Mouse (Mus musculus): ENCODE data around the gene Cdc34. TPM values are rescaled to one million over a fixed set of nuclear protein-coding genes. Genes with fewer than 3 reads are reported as not detected.

Gene Cdc34
- total and polyA plus RNA-seq, 2 experiments from 2014 or later = 61.9 to 67.9 TPM

DNA sequence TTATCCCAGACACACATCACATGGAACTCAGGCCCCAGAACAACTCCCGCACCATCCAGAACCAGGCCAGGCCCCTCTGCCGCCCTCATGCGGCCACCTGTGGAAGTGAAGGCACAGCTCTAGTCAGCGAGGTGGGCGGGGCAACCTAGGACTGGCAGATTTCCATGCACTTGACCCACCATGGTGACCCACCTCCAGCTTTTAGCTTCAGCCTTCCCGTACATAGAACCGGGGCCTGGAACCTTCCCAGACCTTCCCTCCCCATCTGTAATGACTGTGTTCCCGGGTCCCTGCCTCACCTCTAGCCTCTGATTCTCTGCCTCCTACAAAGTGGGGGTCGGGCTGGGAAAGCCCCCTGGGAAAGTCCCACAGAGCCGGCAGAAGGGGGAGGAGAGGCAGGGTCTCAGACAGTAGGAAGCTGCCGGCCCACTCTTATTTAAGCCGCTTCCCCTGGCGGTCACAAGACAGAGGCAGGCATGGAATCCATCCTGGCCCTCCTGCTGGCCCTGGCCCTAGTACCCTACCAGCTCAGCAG is 17.8 kb upstream of the Cdc34 start, which contains the start of gene Madcam1:
Madcam1 (plus strand) TSS at position 429 of the 535 bp plus-strand sequence.
- Histone ChIP-seq H3K4me2 (ENCODE audit: low read depth) (no peak within 1 kb of the TSS), H3K9ac (no peak within 1 kb of the TSS), H3K27ac (ENCODE audit: low read depth, low read length) (no peak within 1 kb of the TSS), H3K4me1 (ENCODE audit: insufficient read depth) (peaks cover 7% of the 10 kb centered on the region; the same call in 1 of the 2 replicates), H3K9me3 (ENCODE audit: low read length) (no peaks in the 10 kb centered on the region), H3K27me3 (ENCODE audit: insufficient read depth, low read length) (no peaks in the 10 kb centered on the region), H3K4me3 (ENCODE audit: low read depth, low read length) (no peak within 1 kb of the TSS), H3K36me3 (ENCODE audit: insufficient read depth) (no peaks in the 10 kb centered on the region)
- TF ChIP-seq CTCF (IDR thresholded peaks at IDR 0.05; ENCODE audit: low read depth) = peak; percentile 89
- ATAC-seq (no peak), DNase-seq (peak; percentile 64)
- 10% methylated on average over 13 of the region's 13 CpGs for WGBS

DNA sequence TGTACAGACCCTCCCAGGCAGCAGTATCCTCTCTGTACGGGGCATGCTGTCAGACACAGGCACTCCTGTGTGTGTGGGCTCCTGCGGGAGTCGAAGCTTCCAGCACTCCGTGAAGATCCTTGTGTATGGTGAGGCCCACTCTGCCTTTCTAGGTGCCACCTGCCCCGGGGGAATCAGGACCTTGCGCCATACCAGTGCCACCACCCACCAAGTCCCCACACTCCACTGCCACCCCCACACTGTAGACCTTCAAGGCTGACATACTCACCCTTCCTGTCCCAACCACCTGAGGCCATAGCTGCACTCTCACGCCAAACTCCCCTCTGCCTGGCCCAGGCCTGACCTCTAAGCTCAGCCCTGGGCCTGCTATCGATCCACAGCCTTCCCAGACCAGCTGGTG is 16.9 kb upstream of the Cdc34 start:
- H3K27ac ChIP-seq (ENCODE audit: low read depth, low read length) = no peak overlapping the region
- H3K4me1 ChIP-seq (ENCODE audit: insufficient read depth) = peaks cover 7% of the 10 kb centered on the region; the same call in 1 of the 2 replicates
- 82% methylated on average over 8 of the region's 8 CpGs for WGBS
- no peak for TF ChIP-seq CTCF (IDR thresholded peaks at IDR 0.05; ENCODE audit: low read depth)
- no peaks in the 10 kb centered on the region for H3K36me3 ChIP-seq (ENCODE audit: insufficient read depth)
- no peak overlapping the region for H3K4me2 ChIP-seq (ENCODE audit: low read depth)
- no peak overlapping the region for H3K4me3 ChIP-seq (ENCODE audit: low read depth, low read length)
- ATAC-seq (no peak), DNase-seq (no peak)
- H3K27me3 ChIP-seq (ENCODE audit: insufficient read depth, low read length) = no peaks in the 10 kb centered on the region
- no peaks in the 10 kb centered on the region for H3K9me3 ChIP-seq (ENCODE audit: low read length)
- no peak overlapping the region for H3K9ac ChIP-seq

DNA sequence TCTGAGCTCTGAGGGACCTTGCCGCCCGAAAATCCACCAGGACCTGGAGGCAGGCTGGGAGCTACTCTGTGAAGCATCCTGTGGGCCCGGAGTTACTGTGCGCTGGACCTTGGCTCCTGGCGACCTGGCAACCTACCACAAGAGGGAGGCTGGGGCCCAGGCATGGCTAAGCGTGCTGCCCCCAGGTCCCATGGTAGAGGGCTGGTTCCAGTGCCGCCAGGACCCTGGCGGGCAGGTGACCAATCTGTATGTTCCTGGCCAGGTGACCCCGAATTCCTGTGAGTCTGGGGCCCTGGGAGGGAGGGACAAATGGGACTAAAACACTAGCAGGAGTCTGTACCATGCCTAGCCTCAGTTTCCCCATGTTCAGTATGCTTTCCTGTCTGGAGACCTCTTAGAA is 15.5 kb upstream of the Cdc34 start:
- no peak for ATAC-seq

DNA sequence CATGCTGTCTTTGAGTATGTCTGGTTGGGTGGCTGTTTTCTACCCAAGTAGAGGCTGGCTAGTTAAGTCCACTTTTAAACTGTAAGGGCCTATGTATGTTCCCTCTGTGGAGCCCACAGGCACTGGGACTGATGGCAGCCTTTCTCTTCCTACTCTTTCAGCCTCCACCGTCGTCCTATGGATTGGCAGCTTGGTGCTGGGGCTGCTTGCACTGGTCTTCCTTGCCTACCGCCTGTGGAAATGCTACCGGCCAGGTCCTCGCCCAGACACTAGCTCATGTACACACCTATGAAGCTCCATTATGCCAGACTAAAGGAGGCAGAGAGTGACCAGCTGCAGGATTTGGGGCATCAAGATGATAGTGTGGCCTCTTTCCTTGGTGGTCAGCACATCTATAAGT is 13.9 kb upstream of the Cdc34 start:
- peaks cover 4% of the 10 kb centered on the region; the same call in 1 of the 2 replicates for H3K36me3 ChIP-seq (ENCODE audit: insufficient read depth)
- 86% methylated on average over 5 of the region's 5 CpGs for WGBS
- H3K9ac ChIP-seq = peak overlapping the region; percentile 10; the same call in 1 of the 2 replicates
- ATAC-seq = no peak
- H3K4me1 ChIP-seq (ENCODE audit: insufficient read depth) = peaks cover 18% of the 10 kb centered on the region
- no peak for DNase-seq
- no peaks in the 10 kb centered on the region for H3K9me3 ChIP-seq (ENCODE audit: low read length)
- H3K4me2 ChIP-seq (ENCODE audit: low read depth) = peak overlapping the region; percentile 89
- no peaks in the 10 kb centered on the region for H3K27me3 ChIP-seq (ENCODE audit: insufficient read depth, low read length)
- peak overlapping the region; percentile 95 for H3K27ac ChIP-seq (ENCODE audit: low read depth, low read length)
- peak overlapping the region; percentile 100 for H3K4me3 ChIP-seq (ENCODE audit: low read depth, low read length)
- no peak for TF ChIP-seq CTCF (IDR thresholded peaks at IDR 0.05; ENCODE audit: low read depth)

More for the DNA sequence above, 15.5 kb upstream of the Cdc34 start:
- DNase-seq = no peak
- Histone ChIP-seq H3K36me3 (ENCODE audit: insufficient read depth) (no peaks in the 10 kb centered on the region), H3K4me1 (ENCODE audit: insufficient read depth) (peaks cover 18% of the 10 kb centered on the region), H3K9ac (no peak overlapping the region), H3K9me3 (ENCODE audit: low read length) (no peaks in the 10 kb centered on the region), H3K27ac (ENCODE audit: low read depth, low read length) (no peak overlapping the region), H3K4me2 (ENCODE audit: low read depth) (no peak overlapping the region), H3K27me3 (ENCODE audit: insufficient read depth, low read length) (no peaks in the 10 kb centered on the region), H3K4me3 (ENCODE audit: low read depth, low read length) (no peak overlapping the region)
- TF ChIP-seq CTCF (IDR thresholded peaks at IDR 0.05; ENCODE audit: low read depth) = no peak
- 74% methylated on average over 9 of the region's 9 CpGs for WGBS

DNA sequence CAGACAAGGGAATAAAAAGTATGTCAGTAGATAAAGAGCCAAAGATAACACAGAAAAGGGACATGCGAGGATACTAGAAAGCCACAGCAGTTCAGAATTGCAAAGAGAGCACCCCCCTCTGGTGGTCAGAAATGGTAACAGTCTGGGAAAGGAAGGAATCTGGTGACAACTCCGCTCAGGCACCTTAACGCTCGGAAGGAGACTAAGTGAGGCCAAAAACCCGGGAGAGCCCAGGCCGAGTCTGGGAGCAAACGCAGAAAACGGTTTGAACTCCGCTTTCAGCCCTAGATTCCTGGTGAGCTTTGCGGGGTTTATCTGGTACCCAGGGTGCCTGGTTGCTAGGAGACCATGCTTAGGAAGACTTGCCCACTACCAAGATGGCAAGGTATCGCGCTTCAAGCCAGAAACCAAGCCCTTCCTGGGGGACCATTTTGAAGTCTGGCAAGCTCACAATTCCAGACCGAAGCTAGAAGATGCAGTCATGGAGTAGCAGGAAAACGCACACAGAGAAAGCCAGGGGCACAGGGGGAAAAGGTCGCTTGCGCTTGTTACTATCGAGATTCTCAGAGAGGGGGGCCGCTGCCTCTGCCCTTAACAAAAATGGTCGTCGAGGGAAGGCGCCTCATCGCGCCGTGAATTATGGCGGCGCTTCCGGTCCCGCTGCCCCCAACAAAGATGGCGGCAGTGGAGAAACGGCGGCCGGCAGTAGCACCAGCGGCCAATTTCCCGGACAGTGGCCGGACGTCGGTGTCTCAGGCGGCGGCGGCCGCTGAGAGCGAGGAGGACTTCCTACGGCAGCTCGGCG is 13.0 kb upstream of the Cdc34 start, which contains the start of gene Tpgs1:
Tpgs1 (plus strand) TSS at position 599 of the 805 bp plus-strand sequence.
- Histone ChIP-seq H3K4me1 (ENCODE audit: insufficient read depth) (peaks cover 18% of the 10 kb centered on the region), H3K4me2 (ENCODE audit: low read depth) (peak within 1 kb of the TSS; percentile 89), H3K36me3 (ENCODE audit: insufficient read depth) (peaks cover 4% of the 10 kb centered on the region; the same call in 1 of the 2 replicates), H3K4me3 (ENCODE audit: low read depth, low read length) (peak within 1 kb of the TSS; percentile 100), H3K27me3 (ENCODE audit: insufficient read depth, low read length) (no peaks in the 10 kb centered on the region), H3K27ac (ENCODE audit: low read depth, low read length) (peak within 1 kb of the TSS; percentile 95), H3K9ac (peak within 1 kb of the TSS; percentile 96), H3K9me3 (ENCODE audit: low read length) (no peaks in the 10 kb centered on the region)
- under 1% methylated on average over 45 of the region's 45 CpGs for WGBS
- peak; percentile 92 for ATAC-seq
- peak; percentile 93 for TF ChIP-seq CTCF (IDR thresholded peaks at IDR 0.05; ENCODE audit: low read depth)
- DNase-seq = peak; percentile 98

DNA sequence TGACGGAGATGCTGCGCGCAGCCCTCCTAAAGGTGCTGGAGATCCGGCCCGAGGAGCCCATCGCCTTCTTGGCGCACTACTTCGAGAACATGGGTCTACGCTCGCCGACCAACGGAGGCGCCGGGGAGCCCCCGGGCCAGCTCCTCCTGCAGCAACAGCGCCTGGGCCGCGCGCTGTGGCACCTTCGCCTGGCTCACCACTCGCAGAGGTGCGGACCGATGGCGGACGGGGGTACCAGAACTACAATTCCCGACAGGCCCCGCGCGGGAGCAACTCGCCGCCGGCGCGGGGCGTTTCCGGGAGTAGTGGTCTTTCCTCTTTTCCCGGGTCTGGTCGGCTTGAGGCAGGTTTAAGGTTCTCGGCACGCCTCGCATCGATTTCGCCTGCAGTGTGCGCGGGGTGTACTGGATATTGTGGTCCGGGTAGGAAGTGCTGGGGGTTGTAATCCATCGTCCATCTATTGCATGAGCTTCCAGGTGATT is 12.4 kb upstream of the Cdc34 start:
- TF ChIP-seq CTCF (IDR thresholded peaks at IDR 0.05; ENCODE audit: low read depth) = 0 out of 2 replicates have a peak, but pooled peaks have one; percentile 1
- peaks cover 18% of the 10 kb centered on the region for H3K4me1 ChIP-seq (ENCODE audit: insufficient read depth)
- peak overlapping the region; percentile 100 for H3K4me3 ChIP-seq (ENCODE audit: low read depth, low read length)
- peak overlapping the region; percentile 95 for H3K27ac ChIP-seq (ENCODE audit: low read depth, low read length)
- H3K27me3 ChIP-seq (ENCODE audit: insufficient read depth, low read length) = no peaks in the 10 kb centered on the region
- ATAC-seq (peak; percentile 67), DNase-seq (peak; percentile 88)
- H3K9ac ChIP-seq = peak overlapping the region; percentile 96
- H3K36me3 ChIP-seq (ENCODE audit: insufficient read depth) = peaks cover 4% of the 10 kb centered on the region; the same call in 1 of the 2 replicates
- H3K9me3 ChIP-seq (ENCODE audit: low read length) = no peaks in the 10 kb centered on the region
- peak overlapping the region; percentile 89 for H3K4me2 ChIP-seq (ENCODE audit: low read depth)
- WGBS = 3% methylated on average over 39 of the region's 47 CpGs
